Mouse (Mus musculus) limb, embryonic 14.5 days (tissue): ENCODE measurements around the gene Mylk. TPM values are rescaled to one million over a fixed set of nuclear protein-coding genes. Genes with fewer than 3 reads are reported as not detected.

Experiments used
- ATAC-seq: fragments of 200-750 bp; cut with Nextera tagmentation; 2 replicates; pipeline ENCODE4 v1.8.0; 2017; ENCODE audit warnings: low read depth, moderate number of reproducible peaks, moderate TSS enrichment; ENCODE audit not compliant: low FRiP score
- DNase-seq: peaks from one replicate; pipeline ENCODE4 v3.0.0-alpha.2; 2015; ENCODE audit warnings: low spot score
- H3K27ac ChIP-seq: fragments of 300-500 bp; sonication (generic); replicated peaks from 2 replicates; pipeline ENCODE4 v1.5.1; 2014; ENCODE audit warnings: low read depth, mild to moderate bottlenecking, low read length, moderate library complexity, mixed read lengths
- H3K27me3 ChIP-seq: fragments of 300-500 bp; sonication (generic); 2 replicates; pipeline ENCODE4 v1.6.1; 2014; ENCODE audit warnings: low read length, mixed read lengths; ENCODE audit not compliant: control insufficient read depth, insufficient read depth
- H3K36me3 ChIP-seq: fragments of 300-500 bp; sonication (generic); 2 replicates; pipeline ENCODE4 v1.6.1; 2014; ENCODE audit warnings: mild to moderate bottlenecking, low read length, moderate library complexity, mixed read lengths; ENCODE audit not compliant: control insufficient read depth, insufficient read depth
- H3K4me1 ChIP-seq: fragments of 300-500 bp; sonication (generic); 2 replicates; pipeline ENCODE4 v1.6.1; 2014; ENCODE audit warnings: antibody characterized with exemption, low read length, mixed read lengths; ENCODE audit not compliant: control insufficient read depth, insufficient read depth
- H3K4me2 ChIP-seq: fragments of 300-500 bp; sonication (generic); replicated peaks from 2 replicates; pipeline ENCODE4 v1.6.1; 2014; ENCODE audit warnings: low read depth, mild to moderate bottlenecking, low read length, moderate library complexity; ENCODE audit not compliant: severe bottlenecking
- H3K4me3 ChIP-seq: fragments of 300-500 bp; sonication (generic); replicated peaks from 2 replicates; pipeline ENCODE4 v1.5.1; 2014; ENCODE audit warnings: low read length
- H3K9ac ChIP-seq: fragments of 300-500 bp; sonication (generic); 2 replicates; pipeline ENCODE4 v1.6.1; 2014; ENCODE audit warnings: mild to moderate bottlenecking, low read depth, low read length, moderate library complexity; ENCODE audit not compliant: severe bottlenecking
- H3K9me3 ChIP-seq: fragments of 300-500 bp; sonication (generic); 2 replicates; pipeline ENCODE4 v1.6.1; 2016; ENCODE audit warnings: low read length; ENCODE audit not compliant: control insufficient read depth
- POLR2A ChIP-seq: fragments of 200-500 bp; IDR thresholded peaks from 2 replicates; pipeline ENCODE4 v1.8.0; 2012; ENCODE audit warnings: inconsistent platforms, mild to moderate bottlenecking, moderate library complexity, borderline replicate concordance; ENCODE audit not compliant: insufficient read depth, insufficient read length; ENCODE audit errors: extremely low read depth
- WGBS: fragments of 180-500 bp; shearing (Covaris S2); extraction: QIAGEN DNeasy Blood & Tissue Kit; methylation state at CpG from one replicate; pipeline ENCODE4 v1.1.7; 2014; 5-methylcytosine and 5-hydroxymethylcytosine counted together
- polyA plus RNA-seq, 2 experiments: library from polyadenylated mRNA; depleted of rRNA in 1 of 2; stranded (reverse) in 1 of 2; unstranded in 1 of 2; fragments of >200 nt; fragmentation: Nextera tagmentation in 1 of 2; extraction: Ambion mirVana in 1 of 2; gene quantifications; 2 replicates each; pipeline versions ENCODE4 v1.2.1 to v1.2.3; 2012 to 2014

Mylk gene
- polyA plus RNA-seq, 2 experiments: 14.9 to 17.0 TPM

DNA sequence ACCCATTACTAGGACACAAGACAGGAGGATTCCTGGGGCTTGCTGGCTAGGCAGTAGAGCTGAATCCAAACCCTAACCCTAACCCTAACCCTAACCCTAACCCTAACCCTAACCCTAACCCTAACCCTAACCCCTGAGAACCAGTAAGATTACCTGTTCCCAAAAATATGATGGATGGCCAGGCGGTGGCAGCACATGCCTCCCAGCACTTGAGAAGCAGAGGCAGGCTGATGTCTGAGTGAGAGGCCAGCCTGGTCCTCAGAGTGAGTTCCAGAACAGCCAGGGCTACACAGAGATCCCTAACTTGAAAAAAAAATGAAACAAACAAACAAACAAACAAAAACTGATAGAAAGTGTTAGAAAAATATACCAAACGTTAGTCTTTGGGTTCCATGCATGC lies 2.1 kb upstream of the Mylk start:
- Histone ChIP-seq H3K27me3 (peaks cover 16% of the 10 kb centered on the region), H3K4me1 (peaks cover 10% of the 10 kb centered on the region), H3K36me3 (no peaks in the 10 kb centered on the region), H3K4me2 (no peak overlapping the region), H3K9me3 (no peaks in the 10 kb centered on the region), H3K27ac (no peak overlapping the region), H3K4me3 (no peak overlapping the region), H3K9ac (no peak overlapping the region)
- ATAC-seq (no peak), DNase-seq (no peak)
- no peak for TF ChIP-seq POLR2A
- 56% methylated on average over 2 of the region's 2 CpGs for WGBS

DNA sequence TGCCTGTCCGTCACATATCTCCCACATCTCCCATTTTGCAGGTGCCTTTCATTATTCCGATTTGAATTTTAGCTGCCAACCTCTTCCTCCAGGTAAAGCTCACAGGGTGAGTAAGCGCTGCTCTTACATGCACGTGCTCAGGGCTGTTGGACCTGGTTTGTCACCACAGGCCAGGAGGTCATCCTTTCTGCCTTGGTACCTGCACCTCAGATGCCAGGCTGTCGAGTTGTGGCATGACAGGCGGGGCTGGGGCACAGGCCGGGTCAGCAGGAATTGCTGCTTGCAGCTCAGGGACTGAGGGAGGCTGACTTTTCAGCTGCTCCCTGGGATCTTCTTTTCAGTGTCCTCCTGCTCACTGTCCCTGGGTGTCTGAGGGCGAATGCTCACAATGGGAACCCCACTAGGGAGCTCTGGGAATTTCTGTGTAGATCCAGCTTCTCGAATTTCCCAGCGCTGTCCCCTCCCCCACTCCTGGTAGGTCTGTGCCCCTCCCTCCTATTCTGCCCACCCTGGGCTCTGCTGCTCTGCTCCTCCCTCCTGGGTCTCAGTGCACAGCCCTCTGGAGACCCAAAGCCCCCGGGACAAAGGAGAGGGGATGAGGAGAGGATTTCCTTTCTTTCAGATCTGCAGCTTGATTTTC lies 3.2 kb downstream of the Mylk start:
- H3K9ac ChIP-seq: no peak overlapping the region
- WGBS: 27% methylated on average over 11 of the region's 11 CpGs

DNA sequence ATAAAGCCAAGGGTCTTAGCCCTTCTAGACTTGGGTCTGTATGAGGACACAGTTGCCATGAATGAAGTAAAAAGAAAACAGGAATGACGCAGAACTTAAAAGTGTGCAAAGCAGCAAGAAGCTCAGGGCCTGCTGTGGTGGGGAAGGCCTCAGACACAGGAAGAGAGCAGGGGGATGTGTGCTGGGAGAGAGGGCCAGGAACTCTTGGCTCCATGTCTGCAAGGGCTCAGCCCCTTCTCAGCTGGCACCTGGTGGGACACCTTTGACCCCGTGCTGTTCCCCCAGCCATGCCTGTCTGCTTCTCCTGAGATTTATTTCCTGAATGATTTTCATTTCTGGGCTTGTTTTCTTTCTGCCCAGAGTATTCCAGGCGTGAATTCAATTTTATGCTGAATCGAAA lies 4.5 kb downstream of the Mylk start:
- 68% methylated on average over 4 of the region's 4 CpGs for WGBS
- DNase-seq (no peak), ATAC-seq (no peak)
- no peak overlapping the region for H3K9ac ChIP-seq
- H3K4me1 ChIP-seq: peaks cover 19% of the 10 kb centered on the region
- no peak overlapping the region for H3K4me2 ChIP-seq
- H3K4me3 ChIP-seq: no peak overlapping the region
- no peaks in the 10 kb centered on the region for H3K36me3 ChIP-seq
- H3K27ac ChIP-seq: no peak overlapping the region
- peaks cover 13% of the 10 kb centered on the region; the same call in 1 of the 2 replicates for H3K27me3 ChIP-seq
- no peak for TF ChIP-seq POLR2A
- H3K9me3 ChIP-seq: no peaks in the 10 kb centered on the region

More for the DNA sequence above, 3.2 kb downstream of the Mylk start:
- Histone ChIP-seq H3K4me3 (no peak overlapping the region), H3K27me3 (peaks cover 16% of the 10 kb centered on the region), H3K36me3 (no peaks in the 10 kb centered on the region), H3K9me3 (no peaks in the 10 kb centered on the region), H3K27ac (no peak overlapping the region), H3K4me2 (no peak overlapping the region), H3K4me1 (peaks cover 19% of the 10 kb centered on the region)
- no peak for ATAC-seq
- DNase-seq: no peak
- no peak for TF ChIP-seq POLR2A

DNA sequence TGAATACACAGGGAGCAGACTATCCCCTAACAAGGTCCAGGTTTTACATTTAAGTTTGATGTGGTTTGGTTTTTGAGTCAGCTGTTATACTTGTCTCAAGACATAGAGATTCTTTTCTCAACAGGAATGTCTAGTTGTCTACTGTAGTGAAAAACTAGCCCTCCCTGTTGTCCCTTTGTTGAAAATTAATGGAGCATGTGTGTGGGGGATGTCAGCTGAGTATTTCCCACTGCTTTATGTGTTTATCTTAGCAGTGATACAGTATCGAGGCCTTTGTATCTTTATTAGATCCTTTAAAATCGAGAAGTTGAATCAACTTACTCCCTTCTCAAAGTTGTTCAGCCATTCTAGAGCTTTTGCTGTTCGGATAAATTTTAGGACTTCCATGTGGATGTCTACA lies 7.0 kb downstream of the Mylk start:
- TF ChIP-seq POLR2A: no peak
- H3K36me3 ChIP-seq: no peaks in the 10 kb centered on the region
- no peaks in the 10 kb centered on the region for H3K27me3 ChIP-seq
- H3K4me3 ChIP-seq: no peak overlapping the region
- no peaks in the 10 kb centered on the region for H3K9me3 ChIP-seq
- H3K4me1 ChIP-seq: 0 out of 2 replicates have a peak, but pooled peaks cover 11% of the 10 kb centered on the region
- no peak for ATAC-seq
- H3K27ac ChIP-seq: no peak overlapping the region
- DNase-seq: no peak
- H3K4me2 ChIP-seq: no peak overlapping the region
- WGBS: 68% methylated on average over 3 of the region's 3 CpGs
- H3K9ac ChIP-seq: no peak overlapping the region

DNA sequence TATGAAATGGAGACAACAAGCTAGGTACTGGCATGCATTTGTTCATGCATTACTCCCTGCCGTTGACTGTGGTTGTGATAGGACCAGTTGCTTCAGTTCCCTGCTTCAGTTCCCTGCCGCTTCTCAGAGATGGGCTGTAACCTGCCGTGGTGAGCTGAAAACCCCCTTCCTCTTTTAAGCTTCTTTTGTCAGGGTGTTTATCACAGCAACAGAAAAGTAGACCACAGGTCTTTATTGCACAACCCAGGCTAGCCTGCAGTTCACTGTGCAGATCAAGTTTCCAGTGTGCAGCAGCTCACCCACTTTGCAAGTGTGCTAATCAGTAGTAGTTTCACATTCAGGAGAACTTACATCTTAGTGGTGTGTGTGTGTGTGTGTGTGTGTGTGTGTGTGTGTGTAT lies 8.0 kb downstream of the Mylk start:
- no peaks in the 10 kb centered on the region for H3K9me3 ChIP-seq
- H3K27ac ChIP-seq: no peak overlapping the region
- H3K9ac ChIP-seq: no peak overlapping the region
- 78% methylated on average over 3 of the region's 3 CpGs for WGBS
- 0 out of 2 replicates have a peak, but pooled peaks cover 12% of the 10 kb centered on the region for H3K4me1 ChIP-seq
- ATAC-seq (no peak), DNase-seq (no peak)
- no peak for TF ChIP-seq POLR2A
- H3K4me2 ChIP-seq: no peak overlapping the region
- H3K4me3 ChIP-seq: no peak overlapping the region
- no peaks in the 10 kb centered on the region for H3K27me3 ChIP-seq
- no peaks in the 10 kb centered on the region for H3K36me3 ChIP-seq

DNA sequence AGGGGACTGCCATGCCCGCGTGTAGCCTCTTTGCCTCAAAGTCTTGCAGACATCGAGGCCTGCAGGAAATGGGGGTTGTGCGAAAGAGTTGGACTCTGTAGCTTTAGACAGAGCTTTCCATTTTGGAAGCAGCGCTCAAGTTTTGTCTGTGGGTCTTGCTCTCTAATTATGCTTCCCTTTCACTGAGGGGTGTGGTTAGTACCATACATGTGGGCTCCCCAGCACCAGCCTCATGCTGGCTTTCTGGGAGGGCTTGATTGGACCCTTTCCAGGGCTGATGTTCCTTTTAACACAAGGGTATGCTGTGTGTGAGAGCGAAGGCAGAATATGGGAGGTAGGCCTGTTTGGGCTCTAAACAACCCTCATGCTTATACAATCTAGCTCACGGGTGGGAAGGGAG lies 12.0 kb downstream of the Mylk start:
- Histone ChIP-seq H3K9ac (no peak overlapping the region), H3K4me1 (0 out of 2 replicates have a peak, but pooled peaks cover 4% of the 10 kb centered on the region), H3K9me3 (no peaks in the 10 kb centered on the region), H3K27ac (no peak overlapping the region), H3K4me3 (no peak overlapping the region), H3K27me3 (no peaks in the 10 kb centered on the region), H3K36me3 (no peaks in the 10 kb centered on the region), H3K4me2 (no peak overlapping the region)
- DNase-seq (no peak), ATAC-seq (no peak)
- WGBS: 79% methylated on average over 7 of the region's 7 CpGs
- TF ChIP-seq POLR2A: no peak
